Mouse (Mus musculus) yolk sac, embryonic 10.5 days (tissue): Measurements from ENCODE around the gene Asprv1.

Experiments
- DNase-seq: peaks from one replicate; pipeline ENCODE4 v3.0.0-alpha.2; 2017; ENCODE audit warnings: low spot score

The Asprv1 gene

DNA sequence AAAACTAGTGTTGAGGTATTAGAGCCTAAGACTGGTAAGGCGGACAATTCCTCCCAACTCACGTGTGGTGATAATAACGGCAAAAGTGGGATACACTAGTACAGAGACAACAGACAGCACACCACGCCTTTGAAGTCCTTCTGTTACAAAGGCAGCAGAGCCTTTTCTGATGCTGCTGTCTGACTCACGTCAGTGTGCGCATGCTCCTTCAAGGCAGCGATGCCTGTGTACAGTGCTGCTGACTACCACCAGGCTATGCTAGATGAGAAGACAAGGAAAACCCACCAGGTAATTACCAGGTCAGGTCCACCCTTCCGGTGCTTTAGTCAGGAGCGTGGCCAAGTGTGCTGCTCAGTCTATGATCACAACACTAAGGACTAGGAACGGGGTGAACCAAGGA lies 39.1 kb downstream of the Asprv1 start:
- no peak for DNase-seq

DNA sequence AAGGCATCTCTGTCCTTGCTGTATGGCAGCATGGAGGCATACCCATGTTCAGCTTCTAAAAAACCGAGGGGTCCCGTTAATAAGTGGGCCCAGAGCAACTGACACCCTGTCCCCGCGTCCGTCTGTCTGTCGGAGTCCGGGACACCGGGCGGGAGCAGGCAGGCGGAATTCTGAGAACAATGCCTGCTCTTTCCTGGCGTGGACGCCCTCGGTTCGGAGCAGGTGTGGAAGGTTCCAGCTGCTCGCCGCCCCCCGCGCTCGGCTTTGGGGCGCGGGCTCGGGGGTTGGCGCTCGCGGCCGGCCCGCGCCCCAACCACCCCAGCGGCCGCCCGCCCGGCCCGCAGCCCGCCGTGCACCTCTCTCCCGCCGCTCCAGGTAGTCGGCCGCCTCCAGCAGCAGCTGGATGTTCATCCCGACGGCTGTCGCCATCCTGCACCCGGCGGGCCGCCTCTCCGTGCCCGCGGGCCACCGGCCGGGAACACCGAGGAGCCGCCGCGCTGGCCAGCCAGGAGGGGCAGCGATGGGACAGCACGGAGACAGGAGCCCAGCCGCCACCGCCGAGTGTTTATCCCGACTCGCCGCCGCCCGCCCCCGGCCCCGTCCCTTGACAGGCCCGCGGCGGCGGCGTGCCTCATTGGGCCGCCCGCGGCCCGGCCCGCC lies 40.7 kb downstream of the Asprv1 start, which contains the start of gene Mxd1:
Mxd1 (minus strand) TSS at position 582 of the 660 bp plus-strand sequence.
- no peak for DNase-seq

DNA sequence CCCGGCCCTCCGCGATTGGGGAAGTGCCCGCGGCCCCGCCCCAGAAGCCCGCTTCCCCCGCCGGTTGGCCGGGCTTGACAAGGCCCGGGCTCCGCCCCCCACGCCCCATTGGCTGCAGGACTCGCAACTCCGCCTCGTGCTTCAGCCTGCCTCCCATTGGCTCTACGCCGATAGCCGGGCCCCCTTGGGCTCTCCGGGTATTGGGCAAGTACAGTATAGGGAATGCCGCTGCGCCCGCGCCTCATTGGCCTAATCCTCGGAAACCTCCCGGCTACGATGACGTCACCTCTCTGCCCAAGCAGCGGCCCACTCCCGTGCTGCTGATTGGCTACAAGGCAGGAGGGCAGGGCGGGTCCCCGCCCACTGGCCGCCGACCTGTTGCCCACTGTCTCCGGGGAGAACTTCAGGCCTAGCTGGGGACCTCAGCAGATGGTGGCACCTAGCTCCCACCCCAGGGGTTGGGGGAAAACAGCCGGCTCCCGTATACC lies 41.3 kb downstream of the Asprv1 start:
- DNase-seq = peak; percentile 100

DNA sequence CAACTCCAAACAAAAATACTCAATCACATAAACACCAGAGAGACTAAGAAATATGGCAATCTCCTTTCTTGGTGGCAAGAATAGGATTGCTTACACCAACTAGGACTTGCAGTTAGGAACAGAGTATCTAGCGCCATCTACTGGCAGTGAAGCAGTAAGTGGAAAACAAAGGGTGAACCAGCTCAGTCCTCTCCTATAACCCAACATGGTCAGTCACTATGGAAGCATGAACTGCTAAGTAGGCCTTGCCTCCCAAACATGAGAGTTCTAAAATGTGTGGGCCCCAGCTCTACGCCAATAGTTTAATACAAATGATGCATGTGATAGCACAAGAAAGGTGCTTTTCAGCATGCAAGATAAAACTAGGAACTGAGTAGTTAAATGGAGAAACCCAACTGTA lies 42.9 kb downstream of the Asprv1 start:
- peak; percentile 52 for DNase-seq

DNA sequence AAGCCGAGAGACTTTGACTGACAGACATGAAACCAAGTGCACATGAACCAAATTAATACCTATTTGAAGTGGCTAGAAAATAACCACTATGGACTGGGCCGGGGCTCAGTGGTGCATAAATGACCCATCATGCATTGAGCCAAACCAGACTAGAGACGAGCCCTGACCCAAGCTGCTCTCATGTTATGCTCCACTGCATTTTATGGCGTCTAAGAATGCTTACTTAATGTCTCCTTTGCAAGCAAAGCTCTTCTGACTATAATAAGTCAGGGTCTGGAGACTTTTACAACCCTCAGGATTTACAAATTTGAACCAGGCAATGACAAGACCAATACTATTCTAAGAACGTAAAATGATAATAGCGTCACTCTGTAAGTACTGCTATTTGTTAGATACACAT lies 50.4 kb downstream of the Asprv1 start:
- DNase-seq = no peak
